Mouse (Mus musculus) midbrain, embryonic 13.5 days (tissue): ENCODE data around the gene Tnip1. TPM values are rescaled to one million over a fixed set of nuclear protein-coding genes. Genes with fewer than 3 reads are reported as not detected.

Source experiments
- ATAC-seq: fragments of 200-750 bp; cut with Nextera tagmentation; 2 replicates; pipeline ENCODE4 v1.8.0; 2017; ENCODE audit warnings: mild to moderate bottlenecking, moderate TSS enrichment, moderate library complexity
- H3K27ac ChIP-seq: fragments of 300-500 bp; sonication (generic); 2 replicates; pipeline ENCODE4 v1.5.1; 2015; ENCODE audit warnings: inconsistent platforms, mild to moderate bottlenecking, moderate library complexity
- H3K27me3 ChIP-seq: fragments of 300-500 bp; sonication (generic); 2 replicates; pipeline ENCODE4 v1.6.1; 2015; ENCODE audit warnings: mild to moderate bottlenecking, inconsistent platforms
- H3K36me3 ChIP-seq: fragments of 300-500 bp; sonication (generic); 2 replicates; pipeline ENCODE4 v1.6.1; 2015; ENCODE audit warnings: mild to moderate bottlenecking, inconsistent platforms
- H3K4me1 ChIP-seq: fragments of 300-500 bp; sonication (generic); replicated peaks from 2 replicates; pipeline ENCODE4 v1.6.1; 2015; ENCODE audit warnings: inconsistent platforms
- H3K4me2 ChIP-seq: fragments of 300-500 bp; sonication (generic); replicated peaks from 2 replicates; pipeline ENCODE4 v1.6.1; 2015; ENCODE audit warnings: moderate library complexity, mild to moderate bottlenecking, inconsistent platforms
- H3K4me3 ChIP-seq: fragments of 300-500 bp; sonication (generic); replicated peaks from 2 replicates; pipeline ENCODE4 v1.5.1; 2015; ENCODE audit warnings: mild to moderate bottlenecking, inconsistent platforms
- H3K9ac ChIP-seq: fragments of 300-500 bp; sonication (generic); replicated peaks from 2 replicates; pipeline ENCODE4 v1.6.1; 2015; ENCODE audit warnings: mild to moderate bottlenecking, inconsistent platforms
- H3K9me3 ChIP-seq: fragments of 300-500 bp; sonication (generic); 2 replicates; pipeline ENCODE4 v1.6.1; 2016; ENCODE audit warnings: mild to moderate bottlenecking, inconsistent platforms
- WGBS: fragments of 180-500 bp; shearing (Covaris S2); methylation state at CpG from one replicate; pipeline ENCODE4 v1.1.7; 2015; 5-methylcytosine and 5-hydroxymethylcytosine counted together
- polyA plus RNA-seq: library from polyadenylated mRNA; unstranded; fragments of >200 nt; fragmentation: Nextera tagmentation; extraction: Ambion mirVana; gene quantifications from 2 replicates; pipeline ENCODE4 v1.2.1, GENCODE M21; 2015

Tnip1 gene
- polyA plus RNA-seq, 1 experiment from 2014 or later, result 13.4 TPM

DNA sequence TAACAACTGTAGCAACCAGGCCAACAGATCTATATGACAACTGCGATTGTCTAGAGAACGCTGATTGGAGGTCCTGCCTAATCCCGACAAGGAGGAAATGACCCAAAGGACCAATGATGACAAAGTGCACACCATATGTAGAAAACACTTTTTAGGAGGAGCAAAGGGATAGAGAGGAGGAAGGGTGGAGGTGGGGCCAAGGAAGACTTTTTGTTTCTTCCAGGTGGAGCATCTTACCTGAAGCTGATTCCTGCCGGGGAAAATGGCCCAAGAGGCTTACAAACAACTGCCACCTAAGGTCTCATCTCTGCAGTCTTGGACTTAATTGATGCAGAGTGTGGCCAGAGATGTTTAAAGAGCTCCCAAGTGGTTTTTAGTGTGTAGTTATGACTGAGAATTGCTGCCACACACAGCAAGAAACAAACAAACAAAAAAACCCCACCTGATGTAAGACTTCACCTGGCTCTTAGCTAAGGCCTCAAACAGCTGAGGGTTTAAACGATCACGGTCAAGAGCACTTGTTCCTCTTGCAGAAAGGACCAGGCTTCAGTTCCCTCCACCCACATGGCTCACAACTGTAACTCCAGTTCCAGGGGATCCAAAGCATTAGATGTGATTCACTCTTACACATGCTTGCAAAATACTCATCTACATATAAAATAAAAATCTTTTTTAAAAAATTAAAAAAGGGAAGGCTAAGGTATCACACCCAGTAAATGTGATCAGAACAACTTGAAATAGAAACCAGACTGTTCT lies 97.2 kb downstream of the Tnip1 start:
- Histone ChIP-seq H3K9ac (peak overlapping the region; percentile 99), H3K27me3 (no peaks in the 10 kb centered on the region), H3K4me2 (peak overlapping the region; percentile 75), H3K4me1 (peaks cover 41% of the 10 kb centered on the region), H3K4me3 (peak overlapping the region; percentile 89), H3K27ac (peak overlapping the region; percentile 91), H3K9me3 (no peaks in the 10 kb centered on the region), H3K36me3 (peaks cover 13% of the 10 kb centered on the region)
- peak; percentile 2; the same call in 1 of the 2 replicates for ATAC-seq
- 72% methylated on average over 6 of the region's 6 CpGs for WGBS

DNA sequence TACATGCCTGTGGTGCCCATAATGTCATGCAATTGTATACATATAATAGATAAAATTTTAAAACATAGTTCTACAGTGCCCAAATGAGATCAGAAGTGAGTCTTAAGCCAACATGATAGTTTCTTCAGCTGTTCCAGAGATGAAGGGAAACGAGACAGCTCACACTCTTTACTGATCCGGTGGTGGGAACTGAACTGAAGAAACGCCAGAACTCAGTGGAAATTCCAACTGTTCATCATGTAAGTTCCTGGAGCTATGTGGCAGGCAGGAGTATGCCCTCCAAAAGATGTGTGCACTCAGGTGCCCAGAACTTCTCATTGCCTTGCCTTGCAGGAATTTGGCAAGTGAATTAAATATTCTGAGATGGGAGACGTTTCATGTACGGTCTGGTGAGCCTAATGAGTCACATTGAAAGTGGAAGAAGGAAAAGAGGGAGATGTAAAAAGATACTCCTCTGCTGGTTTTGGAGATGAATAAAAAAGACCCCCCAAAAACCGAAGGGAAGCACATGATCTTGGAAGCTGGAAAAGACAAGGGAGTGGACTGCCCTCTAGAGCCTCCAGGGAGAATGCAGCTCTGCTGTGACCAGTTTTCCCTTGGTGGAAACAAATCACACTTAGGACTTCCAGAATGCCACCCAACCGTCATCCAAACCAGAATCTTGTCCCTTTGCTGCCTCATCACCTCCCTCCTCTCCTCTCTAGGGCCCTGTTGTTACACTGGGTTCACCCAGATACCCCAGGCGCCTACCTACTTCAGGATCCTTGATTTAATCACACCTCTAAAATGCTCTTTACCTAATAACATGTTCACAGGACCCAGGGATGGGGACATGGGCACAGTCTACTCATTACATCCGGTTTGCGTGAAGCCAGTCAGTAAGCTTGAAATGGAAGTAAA lies 99.8 kb downstream of the Tnip1 start:
- no peak for ATAC-seq
- no peak overlapping the region for H3K9ac ChIP-seq
- 51% methylated on average over 10 of the region's 10 CpGs for WGBS
- no peaks in the 10 kb centered on the region for H3K27me3 ChIP-seq
- H3K4me2 ChIP-seq, result no peak overlapping the region
- no peak overlapping the region for H3K27ac ChIP-seq
- no peaks in the 10 kb centered on the region for H3K36me3 ChIP-seq
- peaks cover 29% of the 10 kb centered on the region for H3K4me1 ChIP-seq
- H3K9me3 ChIP-seq, result no peaks in the 10 kb centered on the region
- no peak overlapping the region for H3K4me3 ChIP-seq

DNA sequence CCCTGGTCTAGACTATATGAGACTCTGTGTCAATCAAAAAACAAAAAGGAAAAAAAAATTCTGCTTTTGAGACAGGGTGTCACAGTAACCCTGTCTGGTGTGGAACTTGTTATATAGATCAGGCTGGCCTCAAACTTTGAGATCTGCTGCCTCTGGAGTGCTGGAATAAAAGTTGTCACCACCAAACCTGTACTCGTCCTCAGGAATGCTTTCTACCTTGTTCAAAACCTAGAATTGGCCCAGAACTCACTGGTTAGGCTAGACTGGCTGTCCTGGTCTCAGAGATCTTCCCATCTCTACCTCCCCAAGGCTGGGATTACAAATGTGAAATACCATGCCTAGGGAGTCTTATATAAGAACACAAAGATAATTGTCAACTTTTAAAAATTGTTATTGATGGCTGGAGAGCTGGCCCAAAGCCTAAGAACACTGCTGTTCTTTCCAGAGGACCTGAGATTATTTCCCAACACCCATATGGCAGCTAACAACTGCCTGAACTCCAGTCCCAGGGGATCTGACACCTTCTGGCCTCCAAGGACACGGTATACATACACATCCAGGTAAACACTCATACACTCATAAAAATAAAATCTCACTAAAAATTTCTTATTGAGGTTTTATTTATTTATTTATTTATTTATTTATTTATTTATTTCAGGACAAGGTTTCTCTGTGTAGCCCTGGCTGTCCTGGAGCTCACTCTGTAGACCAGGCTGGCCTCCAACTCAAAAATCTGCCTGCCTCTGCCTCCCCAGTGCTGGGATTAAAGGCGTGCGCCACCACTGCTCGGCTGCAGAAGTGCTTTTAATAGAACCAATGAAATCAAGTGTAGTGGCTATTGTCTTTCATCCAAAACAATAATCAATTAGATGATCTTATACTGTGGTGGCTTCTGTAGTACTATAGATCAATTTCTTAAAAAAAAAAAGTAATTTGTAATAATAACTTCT lies 101.0 kb downstream of the Tnip1 start:
- Histone ChIP-seq H3K9ac (no peak overlapping the region), H3K9me3 (no peaks in the 10 kb centered on the region), H3K4me3 (no peak overlapping the region; the same call in 1 of the 2 replicates), H3K4me2 (peak overlapping the region; percentile 78), H3K4me1 (peaks cover 19% of the 10 kb centered on the region), H3K27me3 (no peaks in the 10 kb centered on the region), H3K27ac (0 out of 2 replicates have a peak overlapping the region, but pooled peaks have one; percentile 83), H3K36me3 (no peaks in the 10 kb centered on the region)
- 93% methylated on average over 5 of the region's 5 CpGs for WGBS
- ATAC-seq, result no peak

Other genes with a start within 250 kb of the Tnip1 start
- gene Cdc42se2, start 175.2 kb downstream of the Tnip1 start, polyA plus RNA-seq, result 205 and 209 TPM in 2 replicates
- gene Lyrm7, start 102.0 kb downstream of the Tnip1 start, polyA plus RNA-seq, result 7.1 and 11.2 TPM in 2 replicates
- gene Hint1, start 96.5 kb downstream of the Tnip1 start, polyA plus RNA-seq, result 703 and 771 TPM in 2 replicates
- gene Gpx3, start 60.5 kb downstream of the Tnip1 start, polyA plus RNA-seq, result 19.6 and 21.4 TPM in 2 replicates
- gene Anxa6, start 70.5 kb upstream of the Tnip1 start, polyA plus RNA-seq, result 30.7 and 36.5 TPM in 2 replicates
- 0.19 TPM in 1 of 2 replicates, not detected in the other for gene Ccdc69, start 115.2 kb upstream of the Tnip1 start, polyA plus RNA-seq
- 13.2 and 14.5 TPM in 2 replicates for gene Gm2a, start 135.2 kb upstream of the Tnip1 start, polyA plus RNA-seq
- gene Slc36a3, start 188.8 kb upstream of the Tnip1 start, polyA plus RNA-seq, result not detected in 2 replicates
- gene Slc36a2, start 222.2 kb upstream of the Tnip1 start, polyA plus RNA-seq, result 0.17 and 0.27 TPM in 2 replicates
- gene Slc36a1, start 241.4 kb upstream of the Tnip1 start, polyA plus RNA-seq, result 2.7 and 2.8 TPM in 2 replicates